Mouse (Mus musculus) natural killer cell, adult 2 months (primary cell): ENCODE measurements around the gene Antxr2.
A peak's percentile ranks its signal among the peaks of the same experiment; 100 is the strongest.

Experiments used
- DNase-seq, 2 experiments: peaks; one replicate each; pipeline ENCODE4 v3.0.0; 2022; ENCODE audit warnings: low spot score in 2 of 2

The Antxr2 gene

DNA sequence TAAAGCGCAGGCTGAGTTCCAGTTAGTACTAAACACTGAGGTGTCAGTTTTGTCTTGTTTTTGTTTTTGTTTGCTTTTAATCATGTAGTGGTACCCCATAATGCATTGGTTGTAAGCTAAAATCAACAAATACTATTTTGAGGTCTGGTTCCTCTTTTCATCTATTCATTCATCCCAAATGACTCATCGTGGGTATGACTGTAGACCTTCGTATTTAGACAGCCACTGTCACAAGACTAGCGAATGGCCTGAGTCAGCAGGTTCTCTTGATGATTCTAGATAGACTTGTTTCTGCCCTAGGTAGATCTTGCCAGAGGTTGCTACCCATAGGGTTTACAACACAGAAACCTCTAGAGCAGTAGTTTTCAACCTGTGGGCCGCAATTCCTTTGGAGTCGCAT is 116.9 kb downstream of the Antxr2 start:
- DNase-seq, result peak in 1 of 2 experiments; percentile 16

DNA sequence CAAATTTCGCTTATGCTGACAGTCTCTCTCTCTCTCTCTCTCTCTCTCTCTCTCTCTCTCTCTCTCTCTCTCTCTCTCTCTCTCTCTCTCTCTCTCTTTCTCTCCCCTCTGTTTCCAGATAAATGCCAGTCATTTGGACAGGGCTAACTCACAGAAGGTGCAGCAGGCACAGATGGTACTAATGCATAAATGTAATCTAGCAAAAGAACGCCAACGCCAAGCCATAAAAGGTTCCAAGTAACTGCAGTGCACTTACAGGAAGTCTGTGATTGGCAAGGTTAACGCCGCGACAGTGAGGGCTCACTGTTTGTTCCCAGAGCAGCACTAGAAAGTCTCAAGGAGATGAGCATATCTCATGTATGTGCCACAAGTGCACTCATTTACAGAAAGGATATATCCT is 123.4 kb downstream of the Antxr2 start:
- DNase-seq, result no peak

DNA sequence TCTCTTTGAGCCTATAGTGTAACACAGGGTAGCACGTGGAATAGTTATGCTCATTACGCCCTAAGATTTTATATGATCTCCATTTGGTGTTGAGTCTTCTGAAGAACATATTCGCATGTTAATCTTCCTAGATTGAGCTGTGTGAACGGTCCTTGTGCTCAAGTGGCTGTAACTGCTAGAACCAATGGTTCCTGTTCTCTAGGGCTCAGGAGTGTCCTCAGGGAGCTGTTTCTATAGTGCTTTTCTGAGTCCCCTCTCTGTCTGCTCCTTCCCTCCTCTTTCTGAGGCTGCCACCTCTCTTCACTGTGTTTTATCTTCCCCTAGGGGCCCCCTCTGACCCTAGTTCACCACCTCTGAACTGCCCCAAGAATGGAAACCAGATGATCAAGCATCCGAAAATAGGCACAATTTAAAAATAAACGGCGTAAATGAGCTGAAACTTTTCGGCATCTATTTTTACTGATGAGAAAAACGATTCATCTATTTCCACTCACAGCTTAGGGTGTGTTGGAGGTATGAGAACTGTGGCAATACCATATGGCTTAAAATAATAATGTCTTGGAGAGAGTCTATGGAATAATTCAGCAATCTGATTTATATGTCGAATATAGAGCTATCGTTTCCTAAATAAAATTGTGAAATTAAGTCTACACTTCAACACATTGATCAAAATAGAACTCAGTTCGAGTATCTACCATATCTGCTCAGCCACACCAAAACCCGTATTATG is 124.1 kb downstream of the Antxr2 start:
- no peak for DNase-seq

DNA sequence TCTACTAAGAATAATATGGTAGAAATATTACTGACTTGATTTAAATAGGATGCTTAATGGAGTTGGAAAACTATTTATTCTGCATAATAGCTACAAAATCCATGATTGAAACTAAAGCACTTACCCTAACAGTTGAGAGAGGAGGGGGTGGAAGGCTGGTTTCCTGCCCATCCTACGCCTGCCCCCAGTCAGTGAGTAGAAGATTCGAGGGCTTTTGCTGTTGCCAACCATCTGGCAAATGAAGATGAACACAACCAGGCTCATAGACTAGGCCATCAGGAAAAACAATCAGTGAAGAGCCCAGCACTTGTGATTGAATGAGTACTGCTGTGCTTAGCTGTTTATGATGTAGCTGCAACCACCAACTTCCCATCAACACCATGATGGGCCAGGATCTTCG is 125.0 kb downstream of the Antxr2 start:
- DNase-seq, result no peak

DNA sequence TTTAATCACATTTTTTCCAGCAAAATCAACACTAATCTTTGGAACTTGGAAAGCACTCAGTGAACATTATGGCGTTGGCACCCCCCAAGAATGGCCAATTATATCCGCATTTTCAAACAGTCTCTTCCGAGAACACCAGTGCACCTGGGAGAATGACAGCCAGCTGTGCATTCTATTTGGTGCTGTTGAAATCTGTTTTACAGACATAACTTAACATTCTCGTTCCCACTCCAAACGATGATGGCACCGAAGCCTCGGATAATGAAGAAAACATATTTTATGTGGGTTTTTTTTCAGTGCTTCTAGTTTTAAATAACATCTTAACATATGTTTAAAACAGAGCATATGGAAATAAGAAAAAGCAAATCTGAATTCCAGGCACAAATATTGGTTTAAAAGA is 129.7 kb downstream of the Antxr2 start:
- DNase-seq, result no peak

DNA sequence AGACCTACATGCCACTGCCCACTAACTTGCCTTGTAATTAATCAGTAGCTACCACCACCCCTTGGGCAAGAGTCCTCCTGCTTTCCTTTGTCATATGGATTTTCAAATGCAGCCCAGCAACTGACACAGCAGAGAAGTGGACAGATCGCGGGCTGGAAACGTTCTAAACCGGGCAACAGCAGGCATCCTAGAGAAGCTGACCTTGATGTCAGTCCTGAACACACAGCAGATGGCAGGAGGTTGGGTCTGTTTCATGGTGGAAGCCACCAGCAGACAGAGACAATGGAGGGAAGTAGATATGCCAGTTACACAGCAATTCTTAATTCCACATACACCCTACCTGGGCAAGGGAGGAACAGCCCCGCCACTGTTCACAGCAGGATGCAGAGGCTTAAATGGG is 131.5 kb downstream of the Antxr2 start:
- no peak for DNase-seq

DNA sequence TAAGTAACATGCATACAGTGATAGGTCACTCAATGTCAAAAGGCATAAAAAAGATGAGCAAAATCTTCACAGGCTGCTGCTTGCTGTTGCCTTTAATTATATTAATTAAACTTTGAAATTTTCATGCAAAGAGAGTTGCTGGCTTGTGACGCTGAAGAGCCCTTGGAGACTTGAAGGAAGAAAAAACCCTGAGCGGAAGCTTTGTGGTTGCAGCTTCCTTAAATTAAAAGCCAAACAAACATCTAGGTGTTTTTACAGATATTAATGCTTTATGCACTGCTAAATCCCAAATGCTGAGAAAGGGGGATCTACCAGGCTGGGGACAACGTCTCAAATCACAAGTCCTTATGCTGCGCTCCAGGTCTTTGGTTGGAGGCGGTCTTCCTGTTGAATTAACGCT is 145.4 kb downstream of the Antxr2 start:
- peak in 1 of 2 experiments; percentile 35 for DNase-seq

DNA sequence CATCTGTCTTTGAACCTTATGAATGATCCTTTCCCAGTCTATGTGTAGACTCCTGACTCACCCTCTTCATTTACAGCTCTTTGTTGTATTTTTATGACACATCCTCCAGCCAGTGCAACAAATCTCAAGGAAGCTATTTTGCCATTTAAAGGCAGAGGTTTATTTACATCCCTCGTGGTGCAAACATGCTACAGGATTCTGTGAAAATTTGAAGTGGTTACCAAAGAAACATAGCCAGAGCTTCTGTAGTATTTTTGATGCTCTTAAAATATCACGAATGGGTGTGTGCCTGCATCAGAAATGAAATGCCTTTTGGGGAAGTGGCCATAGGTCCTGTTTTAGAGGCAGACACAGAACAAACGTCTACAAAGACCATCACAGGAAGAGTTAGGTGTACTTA is 146.7 kb downstream of the Antxr2 start:
- no peak for DNase-seq

DNA sequence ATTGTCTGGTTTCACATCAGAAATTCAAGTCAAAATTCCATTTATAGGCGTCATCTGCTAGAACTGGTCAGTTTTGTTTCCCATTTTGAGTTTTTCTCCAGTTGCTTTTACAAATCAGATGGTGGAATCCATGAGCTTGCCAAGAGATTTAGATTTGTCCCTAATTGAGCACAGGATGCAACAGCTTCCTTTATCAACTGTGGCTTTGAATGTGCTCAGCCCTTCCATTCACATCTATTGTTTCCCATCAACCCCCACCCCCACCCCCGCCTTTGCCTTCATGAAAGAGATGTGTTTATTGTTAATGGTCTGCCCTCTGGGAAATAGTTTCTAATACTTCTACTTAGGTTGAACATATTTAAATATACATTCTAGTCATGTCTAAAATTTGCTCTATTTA is 149.4 kb downstream of the Antxr2 start:
- DNase-seq, result no peak

DNA sequence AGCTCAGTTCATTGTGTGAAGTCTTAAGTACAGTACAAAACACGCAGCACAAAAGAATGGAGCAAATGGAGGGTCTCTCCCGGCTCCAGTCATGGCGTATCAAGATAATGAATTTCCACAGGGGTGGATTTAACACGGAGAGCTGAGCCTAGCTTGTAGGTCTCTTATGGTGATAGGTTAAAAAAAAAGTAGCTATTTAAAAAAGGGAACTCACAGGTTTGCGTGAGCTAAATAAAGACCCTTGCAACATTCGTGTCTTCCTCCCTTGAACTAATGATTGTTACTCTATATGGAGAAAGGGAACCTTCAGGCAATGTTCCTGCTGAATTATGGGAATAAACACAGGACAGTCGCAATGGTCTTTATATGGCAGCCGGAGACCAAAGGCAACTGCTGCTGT is 150.7 kb downstream of the Antxr2 start:
- DNase-seq, result no peak

DNA sequence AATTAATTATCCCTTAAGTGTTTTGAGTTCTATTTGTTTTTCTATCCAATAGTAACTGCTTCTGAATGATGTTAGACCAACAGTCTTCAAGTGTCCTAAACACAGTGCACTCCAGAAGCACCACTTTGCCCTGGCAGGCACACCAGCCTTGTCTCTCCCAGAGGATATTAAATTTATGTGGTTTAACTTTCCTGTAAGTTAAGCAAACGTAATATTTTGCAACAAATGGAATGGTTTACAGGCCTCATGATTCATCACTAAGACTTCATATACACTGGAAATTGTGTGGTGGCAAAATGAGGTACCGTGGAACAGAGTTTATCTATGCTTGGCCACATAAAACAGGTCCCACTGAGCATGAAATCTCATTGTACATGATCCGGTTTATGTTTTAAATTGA is 152.0 kb downstream of the Antxr2 start:
- DNase-seq, result no peak

DNA sequence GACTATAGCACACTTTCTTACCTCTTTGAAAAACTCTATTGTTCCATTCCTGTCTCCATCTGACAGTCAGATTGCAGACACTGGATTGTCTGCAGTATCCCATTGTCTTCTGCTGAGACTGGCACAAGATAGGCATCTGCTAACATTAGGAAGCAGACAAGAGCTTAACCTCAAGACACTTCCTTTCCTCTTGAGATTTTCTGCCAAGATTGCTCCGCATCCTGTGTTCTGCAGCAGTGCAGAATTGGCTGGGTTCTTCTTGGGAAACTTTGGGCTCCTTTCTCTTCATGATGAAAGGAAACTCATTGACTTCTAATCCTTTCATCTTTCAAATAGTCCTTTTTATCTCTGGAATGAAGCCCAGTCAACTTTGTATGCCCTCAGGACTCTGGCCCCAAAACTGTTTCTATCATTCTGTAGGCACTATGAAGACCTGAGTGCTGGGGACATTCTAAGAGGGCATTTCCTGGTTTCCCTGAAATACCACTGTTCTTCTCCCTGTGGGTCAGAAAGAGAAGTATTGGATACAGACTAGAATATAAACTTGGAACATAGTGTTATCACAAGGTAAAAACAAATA is 152.5 kb downstream of the Antxr2 start:
- DNase-seq, result no peak

DNA sequence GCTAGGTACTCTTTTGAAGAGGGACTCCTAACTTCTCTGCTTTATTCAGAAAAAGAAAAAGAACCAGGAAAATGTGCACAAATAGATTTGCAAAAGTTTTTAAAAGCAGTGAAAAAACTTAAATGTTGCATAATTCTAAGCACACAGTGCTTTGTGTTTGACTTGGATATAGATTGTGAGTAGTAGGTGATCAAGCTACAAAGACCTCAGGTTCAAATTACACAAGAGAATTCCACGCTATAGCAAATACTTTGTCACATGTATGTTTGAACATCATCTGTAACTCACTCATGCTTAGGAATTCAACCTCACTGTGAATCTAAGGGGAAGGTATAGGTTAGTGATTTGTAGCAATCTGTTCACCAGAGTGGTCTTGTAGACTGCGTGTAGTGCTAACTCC is 153.9 kb downstream of the Antxr2 start:
- no peak for DNase-seq

DNA sequence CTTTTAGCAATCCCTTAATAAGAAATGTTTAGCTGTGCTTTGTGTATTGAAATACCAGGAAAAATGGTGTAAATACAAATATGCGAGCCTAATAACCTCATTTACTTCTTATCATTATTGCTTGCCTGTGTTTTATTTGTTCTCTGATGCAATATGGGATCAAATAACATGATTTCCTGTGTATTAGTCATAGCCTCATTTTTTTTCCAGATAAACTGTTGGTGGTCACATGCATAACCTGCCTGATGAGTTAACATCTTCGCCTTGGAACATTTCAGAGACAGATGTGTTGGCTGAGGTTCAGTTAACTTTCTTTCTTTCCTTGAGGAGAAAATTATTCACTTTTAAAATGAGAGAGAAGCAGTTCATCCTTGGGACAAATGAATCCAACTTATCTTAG is 162.9 kb downstream of the Antxr2 start:
- DNase-seq, result no peak

DNA sequence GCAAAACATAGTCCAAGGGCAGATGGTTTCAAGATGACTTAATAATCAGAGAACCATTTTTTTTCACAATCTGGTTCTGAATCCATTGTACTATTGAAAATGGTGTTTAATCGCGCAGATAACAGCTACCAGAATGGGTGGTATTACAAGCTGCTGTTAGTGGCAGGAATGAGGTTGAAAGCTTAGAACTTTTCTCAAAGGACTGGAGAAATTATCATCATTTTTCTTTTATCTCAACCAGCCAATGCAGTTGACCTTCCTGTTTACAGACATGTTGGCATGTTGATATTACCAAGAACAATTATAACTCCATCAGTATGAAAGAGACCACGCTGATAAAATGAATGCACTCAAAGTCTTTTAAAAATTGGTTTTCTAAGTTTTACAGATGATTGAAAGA is 163.9 kb downstream of the Antxr2 start:
- DNase-seq, result no peak

DNA sequence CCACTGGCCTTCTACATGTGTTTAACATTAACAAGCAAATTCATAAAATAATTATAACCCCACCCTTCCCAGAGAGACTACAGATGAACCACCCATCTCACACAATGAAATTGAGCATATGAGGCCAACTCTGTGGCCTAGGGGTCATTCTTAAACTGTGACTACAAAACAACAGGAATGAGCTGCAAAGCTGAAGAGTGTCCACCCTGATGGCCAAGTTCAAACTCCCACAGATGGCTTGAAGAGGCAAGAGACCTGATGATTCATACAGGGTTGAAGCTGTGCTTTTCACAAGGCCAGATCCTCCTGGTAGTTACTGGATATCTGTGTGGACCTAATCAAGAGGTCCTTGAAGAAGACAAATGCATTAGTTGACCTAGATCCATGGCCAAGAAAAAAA is 173.7 kb downstream of the Antxr2 start:
- DNase-seq, result no peak

DNA sequence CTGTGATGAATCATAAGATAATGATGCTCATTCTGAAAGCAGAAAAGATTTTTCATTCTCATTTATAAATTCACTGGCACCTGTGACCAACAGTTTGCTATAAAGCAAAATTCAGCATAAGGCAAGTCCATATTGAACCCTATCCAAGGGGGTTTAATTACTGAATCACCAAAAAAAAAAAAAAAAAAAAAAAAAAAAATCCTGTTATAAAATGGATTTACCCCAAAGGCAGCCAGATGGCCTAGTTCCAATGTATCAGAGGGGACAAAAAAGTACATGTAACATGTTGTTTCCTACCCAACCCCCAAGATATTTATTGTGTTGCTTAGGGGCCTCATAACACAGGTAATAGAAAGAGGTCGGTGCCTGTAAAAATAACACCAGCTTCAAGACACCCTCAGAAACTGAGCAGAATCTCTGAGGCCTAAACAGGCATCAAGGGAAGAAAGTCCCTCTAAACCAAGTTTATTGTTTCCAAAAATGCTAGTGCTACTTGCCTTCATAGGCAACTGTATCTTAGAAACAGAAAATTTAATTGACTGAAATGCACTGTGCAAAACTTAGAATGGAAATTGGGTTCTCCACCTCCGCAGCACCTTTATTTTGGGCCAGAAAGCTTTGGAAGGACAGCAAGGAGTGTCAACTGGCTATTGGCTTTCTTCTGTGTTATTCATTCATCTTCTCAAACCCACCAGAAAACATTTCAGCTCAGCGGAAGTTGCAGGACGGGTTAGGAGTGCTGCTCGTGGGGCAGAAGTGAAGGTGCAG is 178.7 kb downstream of the Antxr2 start:
- DNase-seq, result no peak

DNA sequence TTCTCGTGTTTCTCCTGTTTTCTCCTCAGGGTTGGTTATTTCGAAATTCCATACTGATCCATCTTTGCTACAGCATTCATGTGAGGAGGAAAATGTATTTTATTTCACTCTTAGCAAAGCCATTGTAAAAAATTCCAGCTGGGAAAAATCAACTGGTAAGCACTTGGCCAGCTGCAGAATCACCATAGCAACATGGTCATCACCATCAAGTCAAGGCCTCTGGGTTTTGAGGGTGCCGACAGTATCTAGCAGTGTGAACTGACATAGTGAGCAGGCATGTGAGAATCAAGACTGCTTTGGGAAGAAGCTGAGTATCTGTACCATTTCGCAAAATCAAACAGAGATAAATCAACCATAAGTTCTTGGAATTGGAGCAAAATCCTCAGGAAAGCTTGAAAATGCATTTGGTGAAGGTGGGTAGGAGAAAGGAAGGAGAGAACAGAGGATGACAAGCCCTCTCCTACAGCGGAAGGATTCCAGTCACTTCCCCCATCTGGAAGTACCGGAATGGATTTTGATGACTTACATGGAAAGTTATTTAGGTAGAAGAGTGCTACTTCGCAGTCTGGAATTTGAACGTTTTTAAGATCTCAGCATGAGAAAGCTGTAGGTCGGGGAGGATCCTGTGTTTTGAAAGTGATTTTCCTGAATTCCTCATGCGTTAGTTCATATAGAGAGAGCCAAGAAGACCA is 183.5 kb downstream of the Antxr2 start:
- no peak for DNase-seq

DNA sequence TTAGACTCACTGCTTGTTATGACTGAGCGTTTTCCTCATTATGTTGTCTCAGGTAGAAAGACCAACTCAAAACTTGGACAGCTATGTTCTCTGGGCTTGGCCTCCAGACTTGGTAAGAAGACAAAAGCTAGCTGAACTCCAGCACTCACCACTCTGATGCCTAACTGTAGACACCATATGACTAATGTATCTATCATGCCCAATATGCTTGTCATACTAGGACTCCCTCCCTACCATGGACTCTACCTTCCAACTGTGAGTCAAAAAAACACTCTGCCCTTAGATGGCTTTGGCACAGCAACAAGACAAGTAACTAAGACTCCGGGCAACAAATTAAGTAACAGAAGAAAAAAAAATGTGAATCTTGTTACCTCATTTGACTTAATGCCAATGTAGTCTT is 184.3 kb downstream of the Antxr2 start:
- no peak for DNase-seq

DNA sequence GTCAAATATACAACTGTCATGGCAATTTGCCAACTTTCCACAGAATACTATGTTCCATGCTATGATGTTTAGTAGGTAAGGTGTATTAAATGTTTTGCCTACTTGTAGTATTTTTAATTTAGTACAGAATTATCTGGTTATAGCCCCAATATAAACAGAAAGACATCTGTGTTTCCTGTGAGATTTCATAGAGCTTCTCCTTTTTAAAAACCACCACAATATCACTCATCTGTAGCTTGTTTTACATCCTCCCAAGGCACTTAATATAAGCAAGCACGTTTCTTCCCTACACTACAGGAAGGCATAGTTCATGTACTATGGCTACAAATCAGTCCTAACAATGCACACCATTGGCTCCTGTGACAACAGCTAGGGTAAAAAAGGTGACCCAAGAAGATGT is 188.8 kb downstream of the Antxr2 start:
- DNase-seq, result peak in 1 of 2 experiments; percentile 1

DNA sequence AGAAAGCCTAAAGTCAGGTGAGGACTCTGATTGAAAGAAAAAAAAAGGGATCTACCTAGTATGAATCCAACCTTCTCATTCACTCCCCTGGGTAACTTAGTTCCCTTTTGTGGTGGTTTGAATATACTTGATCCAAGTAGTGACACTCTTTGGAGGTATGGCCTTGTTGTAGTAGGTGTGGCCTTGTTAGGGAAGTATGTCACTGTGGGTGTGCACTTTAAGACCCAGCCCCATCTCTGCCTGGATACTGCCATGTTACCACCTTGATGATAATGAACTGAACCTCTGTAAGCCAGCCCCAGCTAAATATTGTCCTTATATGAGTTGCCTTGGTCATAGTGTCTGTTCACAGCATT is 190.9 kb downstream of the Antxr2 start:
- no peak for DNase-seq

DNA sequence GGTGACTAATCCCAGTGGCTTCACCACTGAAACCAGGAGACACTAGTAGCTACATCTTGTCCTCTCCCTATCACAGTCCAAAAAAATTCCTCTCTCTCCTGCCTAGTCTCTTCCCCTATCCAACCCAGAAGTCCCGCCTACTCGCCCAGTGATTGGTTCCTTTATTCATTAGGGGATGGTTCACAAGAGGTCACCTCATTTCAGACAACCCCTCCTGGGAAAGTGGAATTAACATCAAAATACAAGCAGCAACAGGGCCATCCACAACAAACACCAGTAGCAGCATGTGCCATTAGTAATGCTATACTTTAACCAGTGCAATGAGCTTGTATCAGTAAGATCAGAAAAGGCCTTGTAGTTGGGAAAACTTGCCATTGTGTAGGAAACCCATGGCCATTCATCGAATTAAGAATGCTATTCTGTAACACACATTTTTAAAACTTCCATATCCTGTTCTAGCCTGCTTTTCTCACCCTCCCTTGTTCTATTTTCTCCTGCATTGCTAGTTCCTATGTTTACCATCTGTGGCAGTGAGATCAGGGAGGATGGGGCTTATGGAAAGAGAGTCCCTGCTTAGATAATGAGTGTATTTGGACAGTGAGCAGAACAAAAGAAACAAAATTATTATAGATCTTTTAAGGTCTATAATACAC is 191.4 kb downstream of the Antxr2 start:
- DNase-seq, result no peak
